Mouse (Mus musculus) gastrocnemius, adult 8-10 months (tissue): ENCODE measurements around the gene Alkbh1. TPM values are rescaled to one million over a fixed set of nuclear protein-coding genes. Genes with fewer than 3 reads are reported as not detected.

Experiments
- DNase-seq, 2 experiments: peaks; one replicate each; pipeline ENCODE4 v3.0.0; 2022; ENCODE audit warnings: low spot score in 2 of 2
- microRNA-seq: library from miRNA; unstranded; fragments of <30 nt; microRNA quantifications from one replicate; pipeline ENCODE4 v1.2.0, GENCODE M21; 2022
- total RNA-seq, 4 experiments: library from RNA; stranded (reverse); gene quantifications; 2 replicates each; pipeline ENCODE4 v1.2.4; 2022

The Alkbh1 gene
- total RNA-seq, 4 experiments from 2014 or later = 4.2 to 6.2 (median 5.3) TPM

DNA sequence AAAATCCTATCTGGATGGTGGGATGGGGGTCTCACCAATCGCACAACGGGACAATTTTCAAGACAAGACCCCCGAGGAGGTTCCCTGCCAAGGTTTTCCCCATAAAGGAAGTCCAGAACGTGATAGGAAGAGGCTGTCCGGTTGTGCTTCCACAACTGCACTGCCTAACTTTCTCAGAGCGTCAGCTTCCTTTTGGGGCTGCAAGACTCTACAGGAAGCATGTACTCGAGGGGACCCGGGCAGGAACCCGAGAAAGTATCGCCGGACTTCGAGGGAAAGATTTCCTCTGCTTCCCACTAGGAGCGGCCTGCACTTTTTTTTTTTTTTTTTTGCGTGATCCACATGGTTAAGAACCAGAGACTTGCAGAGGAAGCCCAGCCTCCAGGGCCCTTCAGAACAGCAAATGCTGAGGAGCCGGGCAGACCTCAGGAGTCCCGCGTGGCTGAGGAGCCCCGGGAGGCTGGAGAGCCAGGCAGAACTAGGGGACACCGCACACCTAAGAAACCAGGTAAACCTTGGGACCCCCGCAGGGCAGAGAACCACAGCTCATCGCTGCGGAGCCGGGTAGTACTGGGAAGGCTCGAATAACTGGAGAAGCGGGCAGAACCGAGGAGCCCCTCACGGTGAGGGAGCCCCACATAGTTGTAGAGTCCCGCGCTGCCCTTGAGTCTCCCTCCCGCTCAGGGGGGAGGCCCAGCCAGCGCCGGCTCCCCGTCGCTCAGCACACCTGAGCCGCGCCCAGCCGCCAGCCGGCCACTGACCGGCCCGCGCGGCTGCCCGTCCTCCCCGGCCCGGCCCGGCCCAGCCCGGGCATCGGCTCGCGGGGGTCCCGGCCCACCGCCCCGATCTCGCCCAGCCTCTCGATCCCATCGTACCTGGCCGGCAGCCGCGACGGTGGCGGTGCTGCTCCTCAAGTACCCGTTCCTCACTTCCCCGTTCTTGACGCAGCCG, 56.4 kb downstream of the Alkbh1 start:
- DNase-seq = peak; percentile 8

DNA sequence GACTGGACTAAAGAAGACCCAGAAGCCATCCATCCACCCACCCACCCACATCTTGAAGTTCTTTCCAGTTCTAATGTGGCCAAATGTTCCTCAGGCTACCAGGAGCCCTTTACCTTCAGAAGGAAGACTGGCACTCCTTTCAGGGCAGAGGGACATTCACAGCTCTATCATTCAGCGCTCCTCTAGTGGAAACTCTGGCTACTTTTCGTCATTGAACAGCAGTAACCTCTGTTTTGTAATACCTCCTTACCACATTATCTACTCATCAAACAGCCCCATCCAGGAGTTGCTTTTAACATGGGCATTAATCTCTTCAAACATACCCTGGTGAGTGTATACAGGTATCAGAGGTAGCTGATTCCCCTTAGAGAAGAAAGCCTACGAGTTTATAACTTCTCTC, 58.8 kb downstream of the Alkbh1 start:
- no peak for DNase-seq

DNA sequence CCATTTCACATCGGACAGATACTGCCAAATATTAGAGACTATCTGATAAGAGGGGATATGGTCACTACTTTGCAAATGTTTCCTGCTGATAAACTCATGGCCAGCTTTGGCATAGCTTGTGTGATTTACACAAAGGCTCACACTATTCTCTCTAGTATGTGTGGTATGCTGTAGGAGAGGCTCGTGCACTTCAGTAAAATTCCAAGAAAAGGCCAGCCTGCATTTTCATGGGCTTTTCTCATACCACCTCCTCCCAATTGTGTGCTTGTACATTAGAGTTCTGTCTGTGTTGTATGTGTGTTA, 62.5 kb downstream of the Alkbh1 start:
- no peak for DNase-seq

DNA sequence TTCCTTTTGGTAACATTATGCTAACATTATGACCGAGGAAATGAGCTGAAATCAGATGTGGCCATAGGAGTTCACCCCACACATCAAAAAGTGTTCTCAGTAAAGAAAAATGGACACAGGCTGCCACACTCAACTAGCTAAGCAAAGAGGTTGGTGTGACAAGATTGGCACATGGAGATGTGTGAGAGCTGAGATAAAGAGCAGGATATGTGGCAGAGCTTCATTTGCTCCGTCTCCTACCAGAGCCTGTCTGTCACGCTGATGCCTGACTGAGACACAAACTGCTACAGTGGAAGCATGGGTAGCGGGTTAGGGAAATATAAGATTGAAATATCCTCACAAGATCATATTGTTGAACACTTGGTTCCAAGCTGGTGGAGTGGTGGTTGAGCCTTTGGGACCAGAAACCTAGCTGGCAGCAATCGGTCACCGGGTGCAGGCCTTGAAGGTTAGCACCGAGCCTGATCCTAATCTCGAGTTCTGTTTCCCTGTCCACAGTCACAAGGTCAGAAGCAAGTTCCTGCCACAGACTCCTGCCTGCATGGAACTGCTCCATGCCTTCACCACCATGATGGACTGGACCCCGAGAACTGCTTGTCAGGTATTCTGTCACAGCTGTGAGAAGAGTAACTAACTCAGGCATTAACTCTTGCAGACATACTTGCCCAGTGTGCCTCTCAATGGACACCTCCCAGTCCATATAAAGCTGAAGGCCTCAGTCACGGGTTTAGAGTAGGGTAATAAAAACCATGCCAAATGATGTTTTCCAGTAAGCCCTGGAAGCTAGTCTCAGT, 63.0 kb downstream of the Alkbh1 start:
- no peak for DNase-seq

DNA sequence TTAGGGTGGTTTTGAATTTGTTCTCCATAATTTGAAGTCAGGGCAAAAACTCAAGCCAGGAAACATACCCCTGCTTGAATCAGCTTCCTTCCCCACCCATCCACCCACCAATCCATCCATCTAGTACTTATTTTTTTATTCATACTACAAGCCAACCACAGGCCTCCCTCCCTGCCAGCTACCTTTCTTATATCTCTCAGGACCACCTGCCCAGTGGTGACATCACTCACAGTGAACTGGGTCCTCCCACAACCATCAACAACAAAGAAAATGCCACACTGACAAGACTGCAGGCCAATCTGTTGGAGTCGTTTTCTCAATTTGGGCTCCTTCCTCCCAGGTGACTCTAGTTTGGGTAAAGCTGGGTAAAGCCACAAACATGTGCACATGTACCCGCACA, 64.3 kb downstream of the Alkbh1 start:
- DNase-seq = no peak

Small RNA genes within 50 kb of the gene (microRNA-seq; reads per million reads assigned to microRNA genes)
- 33.3 reads per million, percentile 32 among the genes with 10 or more reads in this experiment for gene Mir3068

Other genes starting within 250 kb of the Alkbh1 start
- gene Samd15, start 244.3 kb downstream of the Alkbh1 start, total RNA-seq = not detected
- 1 to 10 TPM in 3 of 4 experiments, under 1 TPM in 1; 0.94 to 1.6 (median 1.5) TPM for gene Tmed8, start 243.6 kb downstream of the Alkbh1 start, total RNA-seq
- under 1 TPM; 0.29 to 0.56 (median 0.38) TPM for gene Noxred1, start 205.3 kb downstream of the Alkbh1 start, total RNA-seq
- 1 to 10 TPM; 6.4 to 8.4 (median 7.5) TPM for gene Vipas39, start 177.8 kb downstream of the Alkbh1 start, total RNA-seq
- gene Ahsa1, start 177.5 kb downstream of the Alkbh1 start, total RNA-seq = 100 to 1,000 TPM; 106 to 131 (median 116) TPM
- not detected for gene Ism2, start 144.3 kb downstream of the Alkbh1 start, total RNA-seq
- gene Sptlc2, start 55.7 kb downstream of the Alkbh1 start, total RNA-seq = 1 to 10 TPM; 4.7 to 5.6 (median 5.3) TPM
- gene Slirp, start 121 bp downstream of the Alkbh1 start, total RNA-seq = 100 to 1,000 TPM; 143 to 183 (median 163) TPM
- gene Snw1, start 28.3 kb upstream of the Alkbh1 start, total RNA-seq = 10 to 100 TPM; 46.5 to 56.6 (median 52.5) TPM
- gene Gm5788, start 50.7 kb upstream of the Alkbh1 start, total RNA-seq = not detected
- gene Gm8300, start 70.3 kb upstream of the Alkbh1 start, total RNA-seq = not detected
- not detected for gene Oog1, start 158.7 kb upstream of the Alkbh1 start, total RNA-seq
- gene Gm4027, start 174.9 kb upstream of the Alkbh1 start, total RNA-seq = not detected
- gene Gm16381, start 200.6 kb upstream of the Alkbh1 start, total RNA-seq = not detected